Mouse (Mus musculus): Measurements from ENCODE around the gene Uggt1. TPM values are rescaled to one million over a fixed set of nuclear protein-coding genes. Genes with fewer than 3 reads are reported as not detected.

Gene Uggt1
- polyA plus RNA-seq, 1 experiment from 2014 or later, result 18.4 TPM

GRCm38 (mm10) chr1:36172941-36173340 lies 71.6 kb downstream of the Uggt1 start:
- Histone ChIP-seq H3K9ac (no peak overlapping the region), H3K27me3 (no peaks in the 10 kb centered on the region), H3K4me2 (no peak overlapping the region), H3K36me3 (peaks cover 85% of the 10 kb centered on the region), H3K4me3 (replicated peaks) (no peak overlapping the region), H3K27ac (no peak overlapping the region), H3K4me1 (replicated peaks) (no peaks in the 10 kb centered on the region), H3K9me3 (replicated peaks) (no peaks in the 10 kb centered on the region)
- no peak for DNase-seq
- no peak for ATAC-seq (ENCODE audit: low read depth)
- WGBS (ENCODE audit: insufficient replicate concordance), result 69% methylated on average over 6 of the region's 6 CpGs

GRCm38 (mm10) chr1:36162687-36163086 lies 81.8 kb downstream of the Uggt1 start:
- Histone ChIP-seq H3K9me3 (replicated peaks) (no peaks in the 10 kb centered on the region), H3K9ac (no peak overlapping the region), H3K4me2 (no peak overlapping the region), H3K4me3 (replicated peaks) (no peak overlapping the region), H3K27ac (no peak overlapping the region), H3K36me3 (peaks cover 84% of the 10 kb centered on the region), H3K27me3 (no peaks in the 10 kb centered on the region), H3K4me1 (replicated peaks) (peaks cover 27% of the 10 kb centered on the region)
- DNase-seq (no peak), ATAC-seq (ENCODE audit: low read depth) (0 out of 2 replicates have a peak, but pooled peaks have one; percentile 31)
- WGBS (ENCODE audit: insufficient replicate concordance), result 63% methylated on average over 8 of the region's 8 CpGs

GRCm38 (mm10) chr1:36161208-36161607 lies 83.3 kb downstream of the Uggt1 start:
- H3K9ac ChIP-seq, result no peak overlapping the region
- ATAC-seq (ENCODE audit: low read depth), result peak; percentile 88
- H3K27ac ChIP-seq, result 0 out of 2 replicates have a peak overlapping the region, but pooled peaks have one; percentile 23
- H3K4me3 ChIP-seq (replicated peaks), result no peak overlapping the region
- no peak overlapping the region for H3K4me2 ChIP-seq
- no peaks in the 10 kb centered on the region for H3K27me3 ChIP-seq
- WGBS (ENCODE audit: insufficient replicate concordance), result 20% methylated on average over 9 of the region's 9 CpGs
- peak; percentile 31 for DNase-seq
- H3K9me3 ChIP-seq (replicated peaks), result no peaks in the 10 kb centered on the region
- H3K4me1 ChIP-seq (replicated peaks), result peaks cover 27% of the 10 kb centered on the region
- H3K36me3 ChIP-seq, result peaks cover 91% of the 10 kb centered on the region

- Histone ChIP-seq H3K27me3 (no peaks in the 10 kb centered on the region), H3K9ac (no peak overlapping the region), H3K36me3 (peaks cover 94% of the 10 kb centered on the region), H3K27ac (no peak overlapping the region), H3K9me3 (replicated peaks) (no peaks in the 10 kb centered on the region), H3K4me3 (replicated peaks) (no peak overlapping the region), H3K4me1 (replicated peaks) (peaks cover 27% of the 10 kb centered on the region), H3K4me2 (no peak overlapping the region)
- ATAC-seq (ENCODE audit: low read depth) (no peak), DNase-seq (no peak)
- 54% methylated on average over 8 of the region's 8 CpGs for WGBS (ENCODE audit: insufficient replicate concordance)
These were observed 84.3 kb downstream of the Uggt1 start for GRCm38 (mm10) chr1:36160246-36160645.

- no peak overlapping the region for H3K27ac ChIP-seq
- peaks cover 88% of the 10 kb centered on the region for H3K36me3 ChIP-seq
- no peak overlapping the region for H3K9ac ChIP-seq
- ATAC-seq (ENCODE audit: low read depth) (peak; percentile 48; the same call in 1 of the 2 replicates), DNase-seq (no peak)
- H3K9me3 ChIP-seq (replicated peaks), result no peaks in the 10 kb centered on the region
- no peak overlapping the region for H3K4me3 ChIP-seq (replicated peaks)
- WGBS (ENCODE audit: insufficient replicate concordance), result 35% methylated on average over 1 of the region's 1 CpGs
- no peak overlapping the region for H3K4me2 ChIP-seq
- no peaks in the 10 kb centered on the region for H3K27me3 ChIP-seq
- H3K4me1 ChIP-seq (replicated peaks), result no peaks in the 10 kb centered on the region
These were observed 95.1 kb downstream of the Uggt1 start for GRCm38 (mm10) chr1:36149411-36149810.

- Histone ChIP-seq H3K9me3 (replicated peaks) (no peaks in the 10 kb centered on the region), H3K4me3 (replicated peaks) (no peak overlapping the region), H3K9ac (no peak overlapping the region), H3K27me3 (no peaks in the 10 kb centered on the region), H3K4me2 (no peak overlapping the region), H3K36me3 (peaks cover 89% of the 10 kb centered on the region), H3K27ac (no peak overlapping the region), H3K4me1 (replicated peaks) (no peaks in the 10 kb centered on the region)
- WGBS (ENCODE audit: insufficient replicate concordance), result 42% methylated on average over 2 of the region's 2 CpGs
- ATAC-seq (ENCODE audit: low read depth) (no peak), DNase-seq (no peak)
These were observed 95.7 kb downstream of the Uggt1 start for GRCm38 (mm10) chr1:36148809-36149208.

- Histone ChIP-seq H3K36me3 (peaks cover 83% of the 10 kb centered on the region), H3K9me3 (replicated peaks) (no peaks in the 10 kb centered on the region), H3K4me2 (no peak overlapping the region), H3K4me3 (replicated peaks) (no peak overlapping the region), H3K27ac (no peak overlapping the region), H3K9ac (no peak overlapping the region), H3K27me3 (no peaks in the 10 kb centered on the region), H3K4me1 (replicated peaks) (no peaks in the 10 kb centered on the region)
- ATAC-seq (ENCODE audit: low read depth), result no peak
- no peak for DNase-seq
- 37% methylated on average over 1 of the region's 1 CpGs for WGBS (ENCODE audit: insufficient replicate concordance)
These were observed 99.5 kb downstream of the Uggt1 start for GRCm38 (mm10) chr1:36145050-36145449.

GRCm38 (mm10) chr1:36140311-36140710 lies 104.2 kb downstream of the Uggt1 start:
- H3K4me2 ChIP-seq, result no peak overlapping the region
- no peaks in the 10 kb centered on the region for H3K9me3 ChIP-seq (replicated peaks)
- no peak overlapping the region for H3K4me3 ChIP-seq (replicated peaks)
- H3K4me1 ChIP-seq (replicated peaks), result no peaks in the 10 kb centered on the region
- ATAC-seq (ENCODE audit: low read depth), result no peak
- H3K27me3 ChIP-seq, result no peaks in the 10 kb centered on the region
- no peak overlapping the region for H3K9ac ChIP-seq
- 83% methylated on average over 15 of the region's 15 CpGs for WGBS (ENCODE audit: insufficient replicate concordance)
- peaks cover 40% of the 10 kb centered on the region for H3K36me3 ChIP-seq
- DNase-seq, result no peak
- H3K27ac ChIP-seq, result no peak overlapping the region

- ATAC-seq (ENCODE audit: low read depth) (0 out of 2 replicates have a peak, but pooled peaks have one; percentile 13), DNase-seq (peak; percentile 68)
- Histone ChIP-seq H3K9me3 (replicated peaks) (no peaks in the 10 kb centered on the region), H3K4me2 (no peak overlapping the region), H3K27me3 (no peaks in the 10 kb centered on the region), H3K9ac (no peak overlapping the region), H3K27ac (no peak overlapping the region), H3K36me3 (no peaks in the 10 kb centered on the region), H3K4me1 (replicated peaks) (peaks cover 49% of the 10 kb centered on the region), H3K4me3 (replicated peaks) (no peak overlapping the region)
- 2% methylated on average over 3 of the region's 3 CpGs for WGBS (ENCODE audit: insufficient replicate concordance)
These were observed 109.9 kb downstream of the Uggt1 start for GRCm38 (mm10) chr1:36134584-36134983.

- DNase-seq, result no peak
- no peak overlapping the region for H3K4me2 ChIP-seq
- H3K27me3 ChIP-seq, result no peaks in the 10 kb centered on the region
- WGBS (ENCODE audit: insufficient replicate concordance), result 47% methylated on average over 3 of the region's 3 CpGs
- ATAC-seq (ENCODE audit: low read depth), result no peak
- no peak overlapping the region for H3K9ac ChIP-seq
- no peaks in the 10 kb centered on the region for H3K36me3 ChIP-seq
- H3K9me3 ChIP-seq (replicated peaks), result no peaks in the 10 kb centered on the region
- no peak overlapping the region for H3K4me3 ChIP-seq (replicated peaks)
- peaks cover 58% of the 10 kb centered on the region for H3K4me1 ChIP-seq (replicated peaks)
- H3K27ac ChIP-seq, result peak overlapping the region; percentile 90
These were observed 110.9 kb downstream of the Uggt1 start for GRCm38 (mm10) chr1:36133647-36134046.

- H3K27me3 ChIP-seq, result no peaks in the 10 kb centered on the region
- ATAC-seq (ENCODE audit: low read depth) (no peak), DNase-seq (no peak)
- peak overlapping the region; percentile 17; the same call in 1 of the 2 replicates for H3K4me2 ChIP-seq
- H3K27ac ChIP-seq, result peak overlapping the region; percentile 90
- H3K9me3 ChIP-seq (replicated peaks), result no peaks in the 10 kb centered on the region
- 0 out of 2 replicates have a peak overlapping the region, but pooled peaks have one; percentile 10 for H3K9ac ChIP-seq
- H3K4me3 ChIP-seq (replicated peaks), result no peak overlapping the region
- no peaks in the 10 kb centered on the region for H3K36me3 ChIP-seq
- H3K4me1 ChIP-seq (replicated peaks), result peaks cover 63% of the 10 kb centered on the region
- 60% methylated on average over 8 of the region's 8 CpGs for WGBS (ENCODE audit: insufficient replicate concordance)
These were observed 111.5 kb downstream of the Uggt1 start for GRCm38 (mm10) chr1:36133041-36133440.

GRCm38 (mm10) chr1:36132211-36132610 lies 112.3 kb downstream of the Uggt1 start:
- ATAC-seq (ENCODE audit: low read depth) (no peak), DNase-seq (no peak)
- H3K4me3 ChIP-seq (replicated peaks), result peak overlapping the region; percentile 41
- peak overlapping the region; percentile 59 for H3K4me2 ChIP-seq
- no peaks in the 10 kb centered on the region for H3K27me3 ChIP-seq
- peak overlapping the region; percentile 90 for H3K27ac ChIP-seq
- whole genome bisulfite sequencing (ENCODE audit: insufficient replicate concordance), result 59% methylated on average over 4 of the region's 4 CpGs
- peaks cover 70% of the 10 kb centered on the region for H3K4me1 ChIP-seq (replicated peaks)
- peak overlapping the region; percentile 52 for H3K9ac ChIP-seq
- H3K9me3 ChIP-seq (replicated peaks), result no peaks in the 10 kb centered on the region
- no peaks in the 10 kb centered on the region for H3K36me3 ChIP-seq
